Mouse (Mus musculus) frontal cortex, postnatal 36 days (tissue): Measurements from ENCODE around the gene Rpl9.

Source experiments
- DNase-seq, 2 experiments: peaks; one replicate each; pipeline ENCODE4 v3.0.0; 2022; ENCODE audit warnings: low spot score in 2 of 2

Rpl9 gene

GRCm38 (mm10) chr5:65374746-65375145 is 16.5 kb downstream of the Rpl9 start:
- DNase-seq: no peak

- no peak for DNase-seq
These were observed 19.7 kb downstream of the Rpl9 start for GRCm38 (mm10) chr5:65371551-65371950.

DNA sequence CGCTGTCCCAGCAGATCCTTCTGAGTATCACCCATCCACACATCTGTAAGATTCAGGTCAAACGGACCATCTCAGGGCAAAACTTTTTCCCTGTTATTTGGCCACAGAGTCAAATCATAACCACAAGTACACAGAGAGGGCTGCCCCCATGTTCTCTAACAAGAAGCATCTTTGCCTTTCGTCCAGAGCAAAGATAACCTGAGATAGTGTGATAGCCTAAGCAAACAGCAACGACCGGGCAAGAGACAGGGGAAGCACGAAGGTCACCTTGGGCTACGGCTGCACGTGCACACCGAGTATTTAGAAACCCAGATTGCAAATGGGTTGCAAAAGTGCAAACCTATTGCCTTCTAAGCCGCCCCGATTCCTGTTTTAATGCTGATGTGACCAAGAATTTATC is 23.4 kb downstream of the Rpl9 start:
- DNase-seq: no peak

DNA sequence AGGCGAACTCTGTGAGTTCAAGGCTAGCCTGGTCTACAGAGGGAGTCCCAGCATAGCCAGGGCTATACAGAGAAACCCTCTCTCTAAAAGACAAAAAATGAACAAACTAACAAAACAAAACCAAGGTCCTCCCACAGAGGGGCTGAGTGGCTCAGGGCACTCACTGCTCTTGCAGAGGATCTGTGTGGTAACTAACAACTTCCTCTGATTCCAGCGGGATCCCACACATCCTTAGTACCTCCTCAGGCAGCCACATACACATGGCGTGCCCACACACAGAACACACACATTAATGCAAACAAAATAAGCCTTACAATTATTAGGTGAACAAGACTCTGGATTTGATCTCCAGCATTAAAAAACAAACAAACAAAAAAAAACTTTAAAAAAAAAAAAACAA is 33.5 kb downstream of the Rpl9 start:
- no peak for DNase-seq

DNA sequence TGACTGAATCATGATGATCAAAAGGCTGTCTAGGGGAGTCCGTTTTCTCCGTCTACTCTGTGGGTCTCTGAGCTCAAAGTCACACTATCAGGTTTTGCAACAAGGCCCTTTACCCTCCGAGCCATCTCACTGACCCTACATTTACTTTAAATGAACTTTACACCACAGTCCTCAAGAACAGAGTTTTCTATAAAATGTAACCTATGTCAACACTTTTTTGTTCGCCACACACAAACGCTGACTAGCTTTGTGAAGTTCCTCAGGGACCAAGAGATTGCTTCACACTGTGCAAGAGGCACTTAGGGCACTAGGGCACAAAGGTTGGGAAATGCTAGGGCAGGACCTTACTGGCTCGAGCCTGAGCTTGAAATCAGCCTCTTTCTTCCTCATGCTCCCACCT is 34.4 kb downstream of the Rpl9 start:
- DNase-seq: no peak

DNA sequence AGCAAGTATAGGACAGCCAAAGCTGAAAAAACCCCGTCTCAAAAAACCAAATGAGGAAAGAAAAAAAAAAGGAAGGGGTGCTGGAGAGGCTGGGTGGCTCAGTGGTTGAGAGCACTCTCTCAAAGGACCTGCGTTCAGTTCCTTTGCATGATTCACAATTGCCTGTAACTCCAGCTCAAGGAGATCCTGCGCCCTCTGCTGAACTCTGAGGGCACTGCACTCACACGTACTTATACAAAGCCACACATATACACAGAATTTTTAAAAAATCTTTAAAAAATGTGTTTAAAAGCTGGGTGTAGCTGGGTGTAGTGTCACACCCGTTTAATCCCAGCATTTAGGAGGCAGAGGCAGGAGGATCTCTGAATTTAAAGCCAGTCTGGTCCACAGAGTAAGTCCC is 36.3 kb downstream of the Rpl9 start:
- no peak for DNase-seq

- DNase-seq: no peak
These were observed 37.1 kb downstream of the Rpl9 start for GRCm38 (mm10) chr5:65354097-65354496.

DNA sequence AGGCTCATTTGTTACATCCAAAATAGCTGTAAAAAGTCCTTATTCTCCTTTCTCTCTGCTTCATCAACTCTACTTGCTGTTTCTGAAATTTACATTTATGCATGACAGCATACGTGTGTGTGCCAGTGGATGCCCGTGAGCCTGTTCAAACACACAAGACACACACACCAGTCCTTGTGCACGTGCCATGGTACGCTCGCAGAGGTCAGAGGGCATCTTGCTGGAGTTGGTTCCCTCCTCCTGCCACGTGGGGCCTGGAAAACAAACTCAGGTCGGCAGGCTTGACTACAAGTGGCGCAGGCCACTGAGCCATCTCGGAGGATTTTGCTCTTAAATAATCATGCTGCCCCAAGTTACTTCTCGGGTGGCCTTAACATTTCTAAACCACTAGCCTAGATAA is 40.7 kb downstream of the Rpl9 start:
- DNase-seq: no peak

DNA sequence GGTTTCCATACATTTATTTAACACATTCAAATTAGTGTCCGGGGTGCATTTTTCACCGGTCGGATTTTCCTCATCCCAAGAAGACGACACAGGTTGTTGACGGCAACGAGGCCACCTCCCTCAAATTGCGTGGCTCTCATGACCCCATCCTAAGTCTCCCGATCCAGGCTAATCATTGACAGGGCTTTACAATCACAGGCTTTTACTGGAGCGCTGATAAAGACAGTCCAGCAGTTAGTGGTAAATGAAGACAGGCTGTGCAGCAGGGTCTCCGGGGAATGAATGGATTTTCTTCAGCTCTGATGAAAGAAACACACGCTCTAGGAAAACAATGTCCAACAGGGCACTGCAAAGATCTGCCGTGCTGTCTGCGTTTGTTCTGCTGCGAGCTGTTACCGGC is 43.1 kb downstream of the Rpl9 start, which contains the start of gene Klb:
Klb (plus strand) TSS at position 147 of the 400 bp plus-strand sequence.
- no peak for DNase-seq

- DNase-seq: no peak
These were observed 51.1 kb downstream of the Rpl9 start for GRCm38 (mm10) chr5:65340167-65340566.

DNA sequence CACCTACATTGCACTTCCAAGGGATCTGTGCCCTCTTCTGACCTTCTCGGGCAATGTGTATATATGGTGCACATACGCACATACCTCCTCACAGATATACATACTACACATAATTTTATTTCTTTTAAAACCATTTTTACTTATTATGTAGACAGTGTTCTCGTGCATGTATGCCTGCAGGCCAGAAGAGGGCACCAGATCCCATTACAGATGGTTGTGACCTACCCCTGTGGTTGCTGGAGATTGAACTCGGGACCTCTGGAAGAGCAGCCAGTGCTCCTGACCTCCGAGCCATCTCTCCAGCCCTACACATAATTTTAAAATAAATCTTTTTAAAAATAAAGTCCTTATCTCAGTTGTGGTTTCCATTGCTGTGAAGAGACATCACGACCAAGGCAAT is 52.9 kb downstream of the Rpl9 start:
- DNase-seq: no peak
